7 mouse cellular contexts compared by ENCODE assay signal in the genomic region with DNA sequence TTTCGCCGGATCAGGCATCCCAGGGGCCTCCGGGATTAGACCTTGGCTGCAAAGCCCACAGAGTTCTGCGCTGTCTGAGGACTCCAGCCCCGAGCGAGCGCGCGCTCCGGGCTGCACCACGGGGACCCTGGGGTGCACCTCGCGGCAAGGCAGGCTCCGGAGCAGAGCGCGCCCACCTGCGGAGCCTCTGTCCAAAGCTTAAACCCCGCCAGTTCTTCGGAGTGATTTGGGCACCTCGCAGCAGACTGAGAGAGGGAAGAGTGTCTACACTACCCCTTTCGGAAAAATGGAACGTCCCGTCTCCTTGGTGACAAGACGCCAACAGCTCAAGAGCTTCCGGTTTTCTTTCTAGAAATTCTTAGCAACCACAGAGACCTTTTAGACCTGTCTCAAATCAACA. TPM values are rescaled to one million over a fixed set of nuclear protein-coding genes. Genes with fewer than 3 reads are reported as not detected.
DNase-seq lines count a peak whose midpoint lies in the region; ATAC-seq and TF ChIP-seq lines count a peak whose summit lies in the region.

Gene Cfap77 (minus strand): TSS at position 76 of the 400 bp plus-strand sequence.

- intact Hi-C loops in left cerebral cortex, postnatal 10 days (cut with DNase I) = no loop called here

- H3K36me3 ChIP-seq in E14TG2a.4 (ENCODE audit: insufficient read depth, low read length) = no peaks in the 10 kb centered on the region
- no peaks in the 10 kb centered on the region for H3K36me3 ChIP-seq in megakaryocyte, embryonic 14.5 days (replicated peaks; ENCODE audit: low read length)

- ATAC-seq in hematopoietic stem cell, adult 5-6 weeks (replicated peaks in 1 of 2; ENCODE audit: insufficient read depth in 1 of 2, low FRiP score in 2 of 2, low TSS enrichment in 1 of 2, low read depth in 1 of 2, poor library complexity in 2 of 2, severe bottlenecking in 2 of 2) = peak; percentile 42 to 67; a peak in 2 of 4 replicates

- peak; percentile 57 to 89 for DNase-seq in adrenal gland, adult (ENCODE audit: inconsistent age in 2 of 2, low spot score in 1 of 2)
- peak; percentile 41 for DNase-seq in fibroblast of lung, adult 2 months (ENCODE audit: low read depth)
- DNase-seq in left cerebral cortex, postnatal 10 days (ENCODE audit: extremely low spot score in 1 of 2, low spot score in 2 of 2) = peak; percentile 34 to 61
- peak; percentile 16 for DNase-seq in right cerebral cortex, postnatal 25 days

- peaks cover 9% of the 10 kb centered on the region for H3K27me3 ChIP-seq in E14TG2a.4 (ENCODE audit: insufficient read depth, low read length)
- H3K27me3 ChIP-seq in megakaryocyte, embryonic 14.5 days (replicated peaks) = peaks cover 15% of the 10 kb centered on the region

- H3K4me3 ChIP-seq in E14TG2a.4 (replicated peaks; ENCODE audit: low read length) = peak within 1 kb of the TSS; percentile 86
- peak within 1 kb of the TSS; percentile 93 for H3K4me3 ChIP-seq in megakaryocyte, embryonic 14.5 days (replicated peaks)

- peaks cover 23% of the 10 kb centered on the region for H3K4me1 ChIP-seq in E14TG2a.4 (replicated peaks; ENCODE audit: low read depth, low read length)
- H3K4me1 ChIP-seq in megakaryocyte, embryonic 14.5 days = peaks cover 31% of the 10 kb centered on the region

- TF ChIP-seq CTCF in E14TG2a.4 (conservative IDR thresholded peaks at IDR 0.05; ENCODE audit: low read length) = no peak

- no peaks in the 10 kb centered on the region for H3K9me3 ChIP-seq in E14TG2a.4 (ENCODE audit: low read length)
- no peaks in the 10 kb centered on the region for H3K9me3 ChIP-seq in megakaryocyte, embryonic 14.5 days

RNA-seq across cellular contexts. Expression of gene Cfap77, which starts in this region (rescaled TPM):
- total RNA-seq in hematopoietic stem cell, adult 5-6 weeks (2017) = 1.7 TPM in 1 of 2 replicates, not detected in the other
- 1 to 10 TPM in 1 of 2 experiments, under 1 TPM in 1; 0.91 to 1.1 TPM for total RNA-seq in left cerebral cortex, postnatal 10 days (2021)
- 0.25 TPM in 1 of 2 replicates, not detected in the other for polyA plus RNA-seq in megakaryocyte, embryonic 14.5 days (2012; ENCODE audit: insufficient read depth, low replicate concordance)

Comparison
In these comparisons a context has a peak if more than half of its experiments do, and no peak if none do; other contexts are left out.
1. Peak in every context shown above with its lines: DNase-seq, ATAC-seq and H3K4me3 ChIP-seq.
2. DNase-seq: peak in every context shown above with its lines; median percentile 73 in adrenal gland, adult; 48 in left cerebral cortex, postnatal 10 days; 41 in fibroblast of lung, adult 2 months; 16 in right cerebral cortex, postnatal 25 days.